Mouse (Mus musculus): ENCODE results near the gene Ccdc183. TPM values are rescaled to one million over a fixed set of nuclear protein-coding genes. Genes with fewer than 3 reads are reported as not detected.
A peak's percentile ranks its signal among the peaks of the same experiment; 100 is the strongest.

Ccdc183 gene
- total and polyA plus RNA-seq, 2 experiments from 2014 or later = 0.23 TPM; not detected in 1

- peaks cover 50% of the 10 kb centered on the region for H3K27me3 ChIP-seq (ENCODE audit: control insufficient read depth, insufficient read depth, low read length)
- WGBS = 5% methylated on average over 19 of the region's 19 CpGs
- H3K27ac ChIP-seq (ENCODE audit: low read depth) = no peak within 1 kb of the TSS
- peak within 1 kb of the TSS; percentile 66 for H3K4me2 ChIP-seq (ENCODE audit: low read depth, low read length)
- peaks cover 32% of the 10 kb centered on the region; the same call in 1 of the 2 replicates for H3K4me1 ChIP-seq (ENCODE audit: control insufficient read depth, insufficient read depth)
- H3K9ac ChIP-seq (replicated peaks; ENCODE audit: low read depth, low read length) = no peak within 1 kb of the TSS
- DNase-seq (ENCODE audit: low spot score) = peak; percentile 77
- H3K4me3 ChIP-seq (ENCODE audit: low read depth, low read length) = peak within 1 kb of the TSS; percentile 39
- ATAC-seq (ENCODE audit: insufficient read depth, low read depth) = peak; percentile 75
- TF ChIP-seq CTCF (IDR thresholded peaks at IDR 0.05; ENCODE audit: low read depth) (peak; percentile 91), EP300 (IDR thresholded peaks at IDR 0.05; ENCODE audit: low read depth) (no peak)
- H3K36me3 ChIP-seq (replicated peaks; ENCODE audit: control insufficient read depth, insufficient read depth, low read length) = peaks cover 24% of the 10 kb centered on the region
- H3K9me3 ChIP-seq (replicated peaks; ENCODE audit: control insufficient read depth, low read length) = no peaks in the 10 kb centered on the region
Observed at GRCm38 (mm10) chr2:25581294-25581864, 36.1 kb downstream of the Ccdc183 start, which contains the start of gene Ajm1. Ajm1 (minus strand) TSS chr2:25581757.

DNA sequence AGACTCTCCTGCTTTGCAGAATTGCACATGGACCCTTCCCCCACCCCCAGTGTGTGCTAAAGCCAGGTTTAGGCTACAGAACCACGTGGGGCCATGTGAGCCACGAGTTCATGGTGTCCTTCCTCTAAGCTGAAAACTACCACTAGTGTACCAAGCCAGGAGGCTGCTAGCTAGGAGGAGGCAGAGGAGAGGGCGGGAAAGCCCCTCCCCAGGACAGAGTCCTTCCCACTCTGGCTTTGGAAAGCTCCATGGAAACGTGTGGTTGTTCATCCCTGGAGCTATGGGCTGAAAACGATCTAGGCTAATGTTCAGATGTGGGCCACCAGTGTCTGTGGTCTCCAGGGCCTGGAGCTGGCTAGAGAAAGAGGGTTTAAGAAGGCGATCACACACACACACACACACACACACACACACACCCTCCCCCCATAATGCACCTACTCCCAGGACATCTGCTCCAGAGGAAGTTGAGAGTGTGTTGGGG, 36.8 kb downstream of the Ccdc183 start:
- Histone ChIP-seq H3K4me3 (ENCODE audit: low read depth, low read length) (no peak overlapping the region), H3K4me1 (ENCODE audit: control insufficient read depth, insufficient read depth) (peaks cover 35% of the 10 kb centered on the region), H3K27me3 (ENCODE audit: control insufficient read depth, insufficient read depth, low read length) (peaks cover 55% of the 10 kb centered on the region), H3K36me3 (replicated peaks; ENCODE audit: control insufficient read depth, insufficient read depth, low read length) (peaks cover 23% of the 10 kb centered on the region), H3K9me3 (replicated peaks; ENCODE audit: control insufficient read depth, low read length) (no peaks in the 10 kb centered on the region), H3K27ac (ENCODE audit: low read depth) (no peak overlapping the region), H3K4me2 (ENCODE audit: low read depth, low read length) (no peak overlapping the region), H3K9ac (replicated peaks; ENCODE audit: low read depth, low read length) (no peak overlapping the region)
- no peak for DNase-seq (ENCODE audit: low spot score)
- 43% methylated on average over 6 of the region's 6 CpGs for WGBS
- TF ChIP-seq CTCF (IDR thresholded peaks at IDR 0.05; ENCODE audit: low read depth) (no peak), EP300 (IDR thresholded peaks at IDR 0.05; ENCODE audit: low read depth) (no peak)
- ATAC-seq (ENCODE audit: insufficient read depth, low read depth) = no peak

DNA sequence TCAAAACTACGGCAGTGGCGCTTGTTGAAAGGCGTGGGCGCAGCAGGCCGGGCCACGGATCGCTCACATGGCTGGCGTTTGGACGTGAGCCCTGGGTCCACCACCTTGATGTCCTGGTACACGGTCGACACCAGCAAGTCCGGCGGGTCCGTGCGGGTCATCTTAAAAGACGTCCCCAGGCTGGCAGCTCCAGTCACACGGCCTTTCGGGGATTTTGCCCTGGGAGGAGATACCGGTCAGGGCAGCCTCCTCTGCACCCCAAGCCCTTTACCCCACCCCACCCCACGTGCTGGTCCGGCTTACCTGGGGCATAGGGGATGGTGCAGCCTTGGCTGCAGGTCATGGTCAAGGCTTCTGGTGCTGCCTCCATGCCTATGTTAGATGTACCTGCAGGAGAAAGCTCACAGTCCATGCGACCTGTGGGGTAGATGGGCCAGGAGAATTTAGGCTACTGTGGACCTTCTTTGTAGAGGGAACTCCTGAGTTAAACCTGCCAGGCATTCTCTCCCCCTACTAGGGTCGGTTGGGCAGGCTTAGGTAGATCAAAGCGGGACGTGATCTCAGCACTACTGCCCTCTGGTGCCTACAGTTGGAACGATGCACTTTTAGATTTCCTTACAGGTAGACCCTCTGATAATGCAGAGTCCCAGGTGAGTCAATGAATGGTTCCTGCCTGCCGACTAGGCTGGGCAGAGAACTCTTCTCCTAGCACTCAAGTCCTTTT, 37.6 kb downstream of the Ccdc183 start:
- DNase-seq (ENCODE audit: low spot score) = no peak
- Histone ChIP-seq H3K27ac (ENCODE audit: low read depth) (no peak overlapping the region), H3K27me3 (ENCODE audit: control insufficient read depth, insufficient read depth, low read length) (peaks cover 55% of the 10 kb centered on the region), H3K4me2 (ENCODE audit: low read depth, low read length) (peak overlapping the region; percentile 38), H3K4me1 (ENCODE audit: control insufficient read depth, insufficient read depth) (peaks cover 38% of the 10 kb centered on the region), H3K9me3 (replicated peaks; ENCODE audit: control insufficient read depth, low read length) (no peaks in the 10 kb centered on the region), H3K9ac (replicated peaks; ENCODE audit: low read depth, low read length) (no peak overlapping the region), H3K4me3 (ENCODE audit: low read depth, low read length) (peak overlapping the region; percentile 29), H3K36me3 (replicated peaks; ENCODE audit: control insufficient read depth, insufficient read depth, low read length) (peaks cover 22% of the 10 kb centered on the region)
- 6% methylated on average over 27 of the region's 27 CpGs for WGBS
- no peak for ATAC-seq (ENCODE audit: insufficient read depth, low read depth)
- TF ChIP-seq EP300 (IDR thresholded peaks at IDR 0.05; ENCODE audit: low read depth) = no peak
- TF ChIP-seq CTCF (IDR thresholded peaks at IDR 0.05; ENCODE audit: low read depth) = peak; percentile 45

DNA sequence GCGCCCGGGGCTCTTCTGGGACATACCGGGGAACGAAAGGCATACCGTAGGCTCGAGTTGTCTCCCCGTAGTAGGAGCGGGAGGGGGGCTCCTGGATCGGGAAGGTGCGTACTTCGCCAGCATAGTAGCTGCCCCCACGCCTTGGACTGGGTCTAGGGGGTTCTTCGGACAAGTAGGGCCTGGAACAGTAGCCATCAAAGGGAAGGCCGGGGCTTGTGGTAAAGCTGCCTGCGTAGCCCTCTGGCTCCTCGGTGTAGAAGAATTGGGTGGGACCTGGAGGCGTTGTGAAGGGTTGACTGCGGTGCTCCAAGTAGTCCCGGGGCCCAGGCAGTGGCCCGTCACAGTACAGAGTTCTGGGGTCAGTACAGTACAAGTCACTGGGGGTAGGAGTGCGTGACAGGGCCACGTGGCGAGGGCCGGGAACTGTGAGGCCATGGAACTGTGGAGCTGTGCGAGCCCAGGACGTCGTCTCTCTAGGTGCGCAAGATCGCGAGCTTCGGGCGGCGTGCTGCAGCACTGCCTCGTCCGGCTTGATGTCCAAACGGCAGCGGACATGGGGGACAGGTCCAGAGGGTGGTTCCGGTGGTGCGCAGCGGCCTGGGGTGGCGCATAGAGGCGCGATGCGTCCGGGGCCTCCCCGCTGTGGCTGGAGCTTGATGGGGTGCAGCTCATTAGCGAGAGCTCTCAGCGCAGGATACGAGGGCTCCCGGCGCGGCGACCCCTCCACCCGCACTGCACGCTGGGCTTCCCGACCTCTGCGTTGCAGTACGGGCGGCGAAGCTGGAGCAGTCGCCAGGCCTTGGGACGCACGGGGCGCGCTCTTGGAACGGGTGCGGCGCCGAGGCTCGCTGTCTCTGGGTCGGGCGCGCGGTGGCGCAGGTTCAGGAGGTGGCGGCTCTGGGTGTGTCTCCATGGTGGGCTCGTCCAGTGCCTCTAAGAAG, 38.4 kb downstream of the Ccdc183 start:
- DNase-seq (ENCODE audit: low spot score) (no peak), ATAC-seq (ENCODE audit: insufficient read depth, low read depth) (no peak)
- TF ChIP-seq EP300 (IDR thresholded peaks at IDR 0.05; ENCODE audit: low read depth) (no peak), CTCF (IDR thresholded peaks at IDR 0.05; ENCODE audit: low read depth) (no peak)
- 4% methylated on average over 71 of the region's 77 CpGs for WGBS
- H3K4me3 ChIP-seq (ENCODE audit: low read depth, low read length) = peak overlapping the region; percentile 29
- H3K36me3 ChIP-seq (replicated peaks; ENCODE audit: control insufficient read depth, insufficient read depth, low read length) = peaks cover 14% of the 10 kb centered on the region
- peaks cover 38% of the 10 kb centered on the region for H3K4me1 ChIP-seq (ENCODE audit: control insufficient read depth, insufficient read depth)
- H3K4me2 ChIP-seq (ENCODE audit: low read depth, low read length) = peak overlapping the region; percentile 38
- peaks cover 55% of the 10 kb centered on the region for H3K27me3 ChIP-seq (ENCODE audit: control insufficient read depth, insufficient read depth, low read length)
- no peak overlapping the region for H3K9ac ChIP-seq (replicated peaks; ENCODE audit: low read depth, low read length)
- H3K27ac ChIP-seq (ENCODE audit: low read depth) = no peak overlapping the region
- H3K9me3 ChIP-seq (replicated peaks; ENCODE audit: control insufficient read depth, low read length) = no peaks in the 10 kb centered on the region
